8 mouse cellular contexts compared by ENCODE assay signal in the genomic region with DNA sequence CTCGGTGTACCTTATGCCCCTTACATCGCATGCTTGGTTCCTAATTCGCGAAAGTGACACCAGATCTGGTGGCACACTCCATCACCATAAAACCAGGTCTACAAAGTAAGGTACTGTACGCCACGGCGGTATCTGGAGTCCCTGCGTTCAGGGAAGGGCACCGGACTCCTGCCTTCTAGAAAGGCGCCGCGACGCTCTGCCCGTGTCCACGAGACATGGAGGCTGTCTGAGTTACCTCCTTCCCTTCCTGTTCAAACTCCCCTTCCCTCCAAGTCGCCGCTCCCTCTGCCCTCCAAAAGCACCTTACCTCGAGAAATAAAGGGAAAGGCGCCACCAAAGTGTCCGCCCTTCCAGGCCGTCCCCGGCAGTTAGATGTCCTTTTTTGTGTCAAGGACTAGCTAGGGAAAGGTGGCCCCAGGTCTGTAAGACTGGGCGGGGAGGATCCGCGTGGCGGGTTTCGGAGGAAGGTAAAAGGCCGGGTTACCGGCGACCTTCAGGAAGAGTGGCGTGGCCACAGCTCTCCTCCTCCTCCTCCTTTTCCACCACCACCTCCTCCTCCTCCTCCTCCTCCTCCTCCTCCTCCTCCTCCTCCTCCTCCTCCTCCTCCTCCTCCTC. TPM values are rescaled to one million over a fixed set of nuclear protein-coding genes. Genes with fewer than 3 reads are reported as not detected.
DNase-seq lines count a peak whose midpoint lies in the region; ATAC-seq and TF ChIP-seq lines count a peak whose summit lies in the region.

No protein-coding gene starts in this region.

- H3K9me3 ChIP-seq in forebrain, embryonic 12.5 days = no peaks in the 10 kb centered on the region
- H3K9me3 ChIP-seq in intestine, postnatal 0 days (ENCODE audit: control insufficient read depth) = no peaks in the 10 kb centered on the region

- H3K4me3 ChIP-seq in lung, adult 2 months (replicated peaks; ENCODE audit: extremely low read depth, low read depth, low read length) = peak overlapping the region; percentile 75
- H3K4me3 ChIP-seq in forebrain, embryonic 12.5 days (replicated peaks) = peak overlapping the region; percentile 85
- peak overlapping the region; percentile 74 for H3K4me3 ChIP-seq in intestine, postnatal 0 days (ENCODE audit: low read depth, low read length)

- peaks cover 6% of the 10 kb centered on the region; the same call in 1 of the 2 replicates for H3K4me1 ChIP-seq in lung, adult 2 months (ENCODE audit: control insufficient read depth, insufficient read depth, low read length)
- H3K4me1 ChIP-seq in forebrain, embryonic 12.5 days = peaks cover 32% of the 10 kb centered on the region
- H3K4me1 ChIP-seq in intestine, postnatal 0 days (replicated peaks; ENCODE audit: control insufficient read depth, insufficient read depth, low read length) = 0 out of 2 replicates have a peak, but pooled peaks cover 10% of the 10 kb centered on the region

- H3K36me3 ChIP-seq in forebrain, embryonic 12.5 days (replicated peaks) = peaks cover 20% of the 10 kb centered on the region
- H3K36me3 ChIP-seq in intestine, postnatal 0 days (ENCODE audit: control insufficient read depth, insufficient read depth) = no peaks in the 10 kb centered on the region

- peak; percentile 46 for DNase-seq in lung, adult 2 months
- DNase-seq in lung, postnatal 10 days = no peak
- peak; percentile 6 for DNase-seq in lung, postnatal 14 days
- DNase-seq in right cerebral cortex, postnatal 14 days = peak; percentile 29
- no peak for DNase-seq in gastrocnemius, adult 18-20 months (ENCODE audit: low spot score)

- peak overlapping the region; percentile 97 for H3K9ac ChIP-seq in forebrain, embryonic 12.5 days
- peak overlapping the region; percentile 76 for H3K9ac ChIP-seq in intestine, postnatal 0 days (ENCODE audit: low read depth, low read length)

- peak; percentile 17; the same call in 1 of the 2 replicates for ATAC-seq in cerebellum, adult (ENCODE audit: insufficient number of reproducible peaks, low FRiP score, low TSS enrichment)
- ATAC-seq in forebrain, embryonic 12.5 days (ENCODE audit: low FRiP score) = peak; percentile 4; the same call in 1 of the 2 replicates
- peak; percentile 12; the same call in 1 of the 2 replicates for ATAC-seq in intestine, postnatal 0 days

- H3K27ac ChIP-seq in forebrain, embryonic 12.5 days = peak overlapping the region; percentile 100
- peak overlapping the region; percentile 92 for H3K27ac ChIP-seq in intestine, postnatal 0 days (ENCODE audit: low read depth, low read length)

- peak overlapping the region; percentile 77 for H3K4me2 ChIP-seq in forebrain, embryonic 12.5 days
- H3K4me2 ChIP-seq in intestine, postnatal 0 days (replicated peaks; ENCODE audit: low read depth) = peak overlapping the region; percentile 99

- no peak for TF ChIP-seq POLR2A in lung, adult 2 months (IDR thresholded peaks at IDR 0.05; ENCODE audit: borderline replicate concordance, extremely low read depth, low read depth, low read length)

- WGBS in lung, adult 2 months = under 1% methylated on average over 31 of the region's 31 CpGs
- WGBS in forebrain, embryonic 12.5 days = under 1% methylated on average over 31 of the region's 31 CpGs
- under 1% methylated on average over 31 of the region's 31 CpGs for WGBS in intestine, postnatal 0 days

- no peak for TF ChIP-seq CTCF in lung, adult 2 months (IDR thresholded peaks at IDR 0.05; ENCODE audit: insufficient read depth, low read length)
- no peak for TF ChIP-seq CTCF in intestine, postnatal 0 days (IDR thresholded peaks at IDR 0.05; ENCODE audit: low read depth)

- H3K27me3 ChIP-seq in forebrain, embryonic 12.5 days = no peaks in the 10 kb centered on the region
- H3K27me3 ChIP-seq in intestine, postnatal 0 days (replicated peaks; ENCODE audit: control insufficient read depth, insufficient read depth, low read length) = no peaks in the 10 kb centered on the region

RNA-seq across cellular contexts. Expression of gene Slc38a1, which starts 0.8 kb away (rescaled TPM):
- polyA plus RNA-seq in lung, adult 2 months (2012; rRNA removed) = 17.6 and 19.9 TPM in 2 replicates
- 148 and 166 TPM in 2 replicates for polyA plus RNA-seq in forebrain, embryonic 12.5 days (2016; fragmentation: Nextera tagmentation; extraction: Ambion mirVana)
- 78.6 and 79.8 TPM in 2 replicates for polyA plus RNA-seq in intestine, postnatal 0 days (2015; fragmentation: Nextera tagmentation; extraction: Ambion mirVana)
- 1 to 10 TPM in 1 of 2 experiments, under 1 TPM in 1; 0.75 to 1.4 TPM for total RNA-seq in gastrocnemius, adult 18-20 months (2021)

RNA-seq across cellular contexts. Expression of gene Slc38a2, which starts 57.6 kb away (rescaled TPM):
- 23.0 and 37.9 TPM in 2 replicates for polyA plus RNA-seq in lung, adult 2 months (2012; rRNA removed)
- 199 TPM in 2 replicates for polyA plus RNA-seq in forebrain, embryonic 12.5 days (2016; fragmentation: Nextera tagmentation; extraction: Ambion mirVana)
- polyA plus RNA-seq in intestine, postnatal 0 days (2015; fragmentation: Nextera tagmentation; extraction: Ambion mirVana) = 27.9 and 28.5 TPM in 2 replicates
- 100 to 1,000 TPM in 1 of 2 experiments, 10 to 100 TPM in 1; 93.4 to 242 TPM for total RNA-seq in gastrocnemius, adult 18-20 months (2021)

Comparison
In these comparisons a context has a peak if more than half of its experiments do, and no peak if none do; other contexts are left out.
1. DNase-seq: peak in lung, adult 2 months (single experiment), lung, postnatal 14 days (single experiment) and right cerebral cortex, postnatal 14 days (single experiment); none in lung, postnatal 10 days (single experiment) and gastrocnemius, adult 18-20 months (single experiment).
2. Peak in every context shown above with its lines, with median percentiles within 50 percentile points of each other: H3K4me3 ChIP-seq and ATAC-seq.